Mouse (Mus musculus) liver, postnatal 0 days (tissue): ENCODE data around the gene Dag1. TPM values are rescaled to one million over a fixed set of nuclear protein-coding genes. Genes with fewer than 3 reads are reported as not detected.
"Not testable (repeated sequence)": the region's sequence is repeated elsewhere in the genome, so short reads cannot be mapped to it uniquely, and the experiment has no call there.

Source experiments
- ATAC-seq: fragments of 200-750 bp; cut with Nextera tagmentation; 2 replicates; pipeline ENCODE4 v1.8.0; 2017; ENCODE audit warnings: mild to moderate bottlenecking, moderate library complexity
- DNase-seq: peaks from one replicate; pipeline ENCODE4 v3.0.0-alpha.2; 2016
- H3K27ac ChIP-seq: fragments of 300-500 bp; sonication (generic); 2 replicates; pipeline ENCODE4 v1.5.1; 2014; ENCODE audit warnings: antibody characterized with exemption, moderate library complexity, mild to moderate bottlenecking, low read depth
- H3K27me3 ChIP-seq: fragments of 300-500 bp; sonication (generic); 2 replicates; pipeline ENCODE4 v1.6.1; 2014; ENCODE audit warnings: low read length, control low read depth, mixed read lengths; ENCODE audit not compliant: insufficient read depth
- H3K36me3 ChIP-seq: fragments of 300-500 bp; sonication (generic); replicated peaks from 2 replicates; pipeline ENCODE4 v1.6.1; 2014; ENCODE audit warnings: mild to moderate bottlenecking, control low read depth, low read length, moderate library complexity, mixed read lengths; ENCODE audit not compliant: insufficient read depth
- H3K4me1 ChIP-seq: fragments of 300-500 bp; sonication (generic); 2 replicates; pipeline ENCODE4 v1.6.1; 2014; ENCODE audit warnings: antibody characterized with exemption, mild to moderate bottlenecking, control low read depth; ENCODE audit not compliant: insufficient read depth
- H3K4me2 ChIP-seq: fragments of 300-500 bp; sonication (generic); 2 replicates; pipeline ENCODE4 v1.6.1; 2014; ENCODE audit warnings: low read depth, mild to moderate bottlenecking, low read length, moderate library complexity, mixed read lengths
- H3K4me3 ChIP-seq: fragments of 300-500 bp; sonication (generic); 2 replicates; pipeline ENCODE4 v1.5.1; 2014; ENCODE audit warnings: low read depth, low read length
- H3K9ac ChIP-seq: fragments of 300-500 bp; sonication (generic); replicated peaks from 2 replicates; pipeline ENCODE4 v1.6.1; 2014; ENCODE audit warnings: mild to moderate bottlenecking, moderate library complexity
- H3K9me3 ChIP-seq: fragments of 300-500 bp; sonication (generic); 2 replicates; pipeline ENCODE4 v1.6.1; 2016; ENCODE audit warnings: mild to moderate bottlenecking, control low read depth, low read length, mixed read lengths
- CTCF ChIP-seq: sonication (generic); IDR thresholded peaks from 2 replicates; pipeline ENCODE4 v1.5.1; 2016; ENCODE audit warnings: antibody characterized with exemption, low read depth
- EP300 ChIP-seq: IDR thresholded peaks from 2 replicates; pipeline ENCODE4 v1.6.1; 2016; ENCODE audit warnings: antibody characterized with exemption, low read depth, mild to moderate bottlenecking
- WGBS: fragments of 180-500 bp; shearing (Covaris S2); extraction: QIAGEN DNeasy Blood & Tissue Kit; methylation state at CpG from one replicate; pipeline ENCODE4 v1.1.7; 2014; ENCODE audit not compliant: insufficient replicate concordance; 5-methylcytosine and 5-hydroxymethylcytosine counted together
- polyA plus RNA-seq: library from polyadenylated mRNA; unstranded; fragments of >200 nt; fragmentation: Nextera tagmentation; extraction: Ambion mirVana; gene quantifications from 2 replicates; pipeline ENCODE4 v1.2.1, GENCODE M21; 2015

Gene Dag1
- polyA plus RNA-seq, 1 experiment from 2014 or later: 20.0 TPM

DNA sequence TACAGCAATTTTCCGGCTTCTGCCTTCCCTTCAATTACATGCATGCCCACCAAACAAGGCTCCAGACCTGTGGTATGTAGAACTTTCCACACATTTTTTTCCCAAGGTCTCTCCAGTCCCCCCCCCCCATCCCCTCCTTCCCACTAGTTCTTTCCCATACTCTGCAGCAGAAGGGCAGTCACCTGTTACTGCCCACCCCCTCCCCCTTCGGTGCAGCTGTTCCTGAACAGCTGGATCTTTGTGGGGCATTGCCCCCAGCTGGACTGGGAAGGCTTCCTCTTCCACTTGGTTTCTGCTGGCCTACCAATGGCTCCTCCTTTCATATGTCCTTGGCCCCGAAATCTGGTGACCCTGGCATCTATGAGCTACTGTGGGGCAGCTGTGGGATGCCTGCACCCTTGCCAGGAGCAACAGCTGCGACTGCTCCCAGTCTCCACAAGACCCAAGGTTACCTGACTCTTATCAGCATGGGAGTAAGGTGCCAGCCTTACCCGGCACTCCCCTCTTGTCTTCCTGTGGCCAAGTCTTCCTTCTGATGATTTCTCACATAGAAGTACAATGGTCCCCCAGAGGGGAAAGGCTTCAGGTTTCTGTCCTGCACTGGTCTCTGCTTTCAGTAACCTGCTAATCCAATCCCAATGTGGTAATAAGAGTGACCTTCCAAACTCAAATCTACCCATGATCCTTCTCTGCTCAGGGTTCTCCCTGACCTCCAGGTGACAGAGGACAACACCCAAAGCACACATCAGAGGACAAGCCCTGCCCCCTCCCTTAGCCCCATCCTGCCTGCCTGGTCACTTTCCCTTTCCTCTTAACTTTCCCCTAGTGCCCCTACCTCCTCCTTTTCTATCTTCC, 10.9 kb upstream of the Dag1 start:
- Histone ChIP-seq H3K4me1 (peaks cover 16% of the 10 kb centered on the region; the same call in 1 of the 2 replicates), H3K4me2 (peak overlapping the region; percentile 42), H3K27ac (peak overlapping the region; percentile 66), H3K4me3 (no peak overlapping the region), H3K36me3 (no peaks in the 10 kb centered on the region), H3K9ac (no peak overlapping the region), H3K27me3 (no peaks in the 10 kb centered on the region), H3K9me3 (no peaks in the 10 kb centered on the region)
- 65% methylated on average over 5 of the region's 5 CpGs for WGBS
- DNase-seq: peak; percentile 53
- TF ChIP-seq CTCF: no peak
- no peak for TF ChIP-seq EP300
- ATAC-seq: peak; percentile 96

DNA sequence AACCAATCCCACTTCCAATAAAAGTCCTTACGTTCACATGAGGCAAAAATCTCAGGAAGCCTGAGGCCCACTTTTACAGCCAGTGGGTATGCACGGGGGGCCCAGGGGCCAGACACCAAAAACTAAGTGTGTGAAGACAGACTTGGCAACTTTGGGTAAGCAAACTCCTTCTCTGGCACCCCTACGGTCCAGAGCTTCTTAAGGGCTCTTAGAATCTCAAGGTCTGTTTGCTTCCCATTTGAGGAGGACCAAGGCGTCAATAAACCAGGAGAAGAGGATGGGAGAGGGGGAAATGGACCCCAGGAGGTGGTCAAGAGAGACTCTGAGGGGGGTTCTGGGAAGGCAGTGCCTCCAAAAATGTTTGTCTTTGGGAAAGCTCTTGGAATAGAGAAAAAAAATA, 9.7 kb upstream of the Dag1 start:
- no peak overlapping the region for H3K4me3 ChIP-seq
- H3K36me3 ChIP-seq: no peaks in the 10 kb centered on the region
- no peaks in the 10 kb centered on the region for H3K27me3 ChIP-seq
- DNase-seq: no peak
- peaks cover 19% of the 10 kb centered on the region; the same call in 1 of the 2 replicates for H3K4me1 ChIP-seq
- no peak for ATAC-seq
- H3K9me3 ChIP-seq: no peaks in the 10 kb centered on the region
- H3K9ac ChIP-seq: no peak overlapping the region
- no peak overlapping the region for H3K4me2 ChIP-seq
- TF ChIP-seq CTCF (no peak), EP300 (no peak)
- no peak overlapping the region for H3K27ac ChIP-seq
- WGBS: 77% methylated on average over 4 of the region's 4 CpGs

DNA sequence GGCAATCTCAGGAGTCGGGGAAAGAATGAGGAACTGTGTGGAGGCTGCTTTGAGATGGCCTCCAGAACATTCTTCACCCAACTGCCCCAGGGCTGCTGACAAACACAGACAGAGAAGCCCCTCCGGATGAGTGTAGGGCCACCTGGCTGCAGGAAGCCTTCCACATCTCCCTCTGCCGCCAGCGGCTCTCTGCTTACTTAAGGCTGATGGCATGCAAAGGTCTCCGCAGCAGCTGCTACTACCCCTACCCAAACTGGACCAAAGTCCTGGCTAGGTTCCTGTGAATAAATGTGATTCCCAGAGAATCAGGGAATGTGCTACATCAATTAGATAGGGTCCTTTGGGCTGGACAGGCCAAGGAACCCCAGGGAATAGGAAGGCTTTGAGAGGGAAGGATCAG, 8.9 kb upstream of the Dag1 start:
- no peak overlapping the region for H3K4me3 ChIP-seq
- H3K27ac ChIP-seq: no peak overlapping the region
- DNase-seq: no peak
- WGBS: 51% methylated on average over 5 of the region's 5 CpGs
- TF ChIP-seq EP300: no peak
- no peak for TF ChIP-seq CTCF
- H3K9me3 ChIP-seq: no peaks in the 10 kb centered on the region
- ATAC-seq: no peak
- peaks cover 20% of the 10 kb centered on the region; the same call in 1 of the 2 replicates for H3K4me1 ChIP-seq
- H3K36me3 ChIP-seq: no peaks in the 10 kb centered on the region
- H3K27me3 ChIP-seq: no peaks in the 10 kb centered on the region
- H3K9ac ChIP-seq: no peak overlapping the region
- H3K4me2 ChIP-seq: no peak overlapping the region

DNA sequence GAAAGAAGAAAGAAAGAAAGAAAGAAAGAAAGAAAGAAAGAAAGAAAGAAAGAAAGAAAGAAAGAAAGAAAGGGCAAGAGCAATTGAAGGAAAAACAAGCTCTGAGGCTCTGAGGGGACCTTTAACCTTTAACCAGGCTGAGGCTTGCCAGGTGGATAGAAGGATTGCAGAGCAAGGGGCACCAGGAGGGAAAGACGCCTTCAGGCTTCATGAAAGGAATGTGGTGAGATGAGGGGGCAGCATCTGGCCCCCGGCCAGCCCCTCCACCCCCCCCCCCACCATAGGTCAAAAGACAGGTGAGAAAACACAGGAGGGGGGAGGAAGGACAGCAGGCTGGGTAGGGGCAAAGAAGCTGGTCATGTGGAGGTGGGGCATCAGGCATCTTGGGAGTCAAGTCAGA, 8.2 kb upstream of the Dag1 start:
- Histone ChIP-seq H3K9ac (no peak overlapping the region), H3K4me1 (peaks cover 22% of the 10 kb centered on the region; the same call in 1 of the 2 replicates), H3K27ac (0 out of 2 replicates have a peak overlapping the region, but pooled peaks have one; percentile 2), H3K27me3 (no peaks in the 10 kb centered on the region), H3K4me2 (no peak overlapping the region), H3K9me3 (no peaks in the 10 kb centered on the region), H3K36me3 (no peaks in the 10 kb centered on the region), H3K4me3 (no peak overlapping the region)
- 40% methylated on average over 2 of the region's 2 CpGs for WGBS
- ATAC-seq (no peak), DNase-seq (no peak)
- TF ChIP-seq EP300 (no peak), CTCF (no peak)

DNA sequence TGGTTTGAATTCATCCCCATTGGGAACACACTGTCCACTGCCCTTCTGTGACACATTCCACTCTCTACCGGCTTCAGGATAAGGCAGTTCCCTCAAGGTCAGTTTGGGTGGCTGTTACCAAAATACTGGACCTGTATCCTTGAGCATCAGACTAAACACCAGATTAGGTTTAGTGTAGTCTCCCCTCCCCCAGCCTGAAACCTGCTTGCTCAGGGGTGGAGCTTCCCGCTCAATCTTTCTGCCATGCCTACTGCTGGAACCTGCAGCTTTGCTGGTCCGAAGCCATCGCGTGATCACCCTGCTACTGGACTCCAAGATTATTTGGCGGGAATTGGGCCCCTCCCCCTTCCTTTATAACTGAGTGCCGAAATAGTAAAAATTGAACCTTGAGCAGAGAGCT, 4.9 kb upstream of the Dag1 start:
- DNase-seq, H3K36me3 ChIP-seq, H3K9ac ChIP-seq, H3K9me3 ChIP-seq, H3K27me3 ChIP-seq, ATAC-seq, H3K27ac ChIP-seq, H3K4me3 ChIP-seq, H3K4me2 ChIP-seq: not testable (repeated sequence)
- WGBS: 75% methylated on average over 6 of the region's 7 CpGs
- peaks cover 28% of the 10 kb centered on the region for H3K4me1 ChIP-seq

DNA sequence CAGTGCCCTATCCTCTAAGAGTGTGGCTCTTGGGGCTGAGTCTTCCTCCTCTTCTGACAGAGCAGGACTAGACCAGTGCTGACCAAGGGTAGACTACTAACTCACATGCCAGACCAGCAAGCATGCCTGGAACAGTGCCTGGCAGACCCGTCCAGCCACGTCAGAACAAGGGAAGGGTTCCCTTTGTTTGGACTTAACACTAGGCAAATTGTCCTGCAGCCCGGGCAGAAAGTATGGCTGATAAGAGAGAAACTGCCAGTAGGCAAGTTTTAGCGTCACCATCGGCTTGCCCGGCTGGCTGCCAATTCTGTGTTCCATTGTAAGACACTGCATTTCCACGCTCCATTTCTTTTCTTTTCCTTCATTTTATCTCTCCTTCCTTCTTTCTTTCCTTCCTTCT, 3.9 kb upstream of the Dag1 start:
- TF ChIP-seq CTCF (no peak), EP300 (no peak)
- H3K9me3 ChIP-seq: no peaks in the 10 kb centered on the region
- H3K4me2 ChIP-seq: no peak overlapping the region
- no peak for ATAC-seq
- H3K27ac ChIP-seq: no peak overlapping the region
- H3K27me3 ChIP-seq: no peaks in the 10 kb centered on the region
- no peak overlapping the region for H3K9ac ChIP-seq
- H3K36me3 ChIP-seq: no peaks in the 10 kb centered on the region
- 63% methylated on average over 7 of the region's 7 CpGs for WGBS
- no peak overlapping the region for H3K4me3 ChIP-seq
- DNase-seq: no peak
- H3K4me1 ChIP-seq: peaks cover 26% of the 10 kb centered on the region
